Mouse (Mus musculus) small intestine, adult 10 weeks (tissue): ENCODE data around the gene Braf. TPM values are rescaled to one million over a fixed set of nuclear protein-coding genes. Genes with fewer than 3 reads are reported as not detected.

Experiments used
- polyA plus RNA-seq: library from polyadenylated mRNA; stranded (reverse); fragments of 350-450 nt; fragmentation: Illumina TruSeq; extraction: RNeasy Lipid Tissue Mini Kit (QIAGEN cat#74804); gene quantifications from one replicate; pipeline ENCODE4 v1.2.3, GENCODE M21; 2014; ENCODE audit warnings: low replicate concordance

Gene Braf
- polyA plus RNA-seq: 16.5 TPM

GRCm38 (mm10) chr6:39724866-39725711 lies at the start of gene Braf:
Gene Braf (minus strand): TSS chr6:39725463.

GRCm38 (mm10) chr6:39592401-39593214 lies 132.7 kb downstream of the Braf start, which contains the start of gene Ndufb2:
Gene Ndufb2 (plus strand): TSS chr6:39592574.

GRCm38 (mm10) chr6:39585517-39585916 lies 139.7 kb downstream of the Braf start, which contains the start of gene Gm42420:
Gene Gm42420 (plus strand): TSS chr6:39585753.

GRCm38 (mm10) chr6:39573791-39574554 lies 151.3 kb downstream of the Braf start, which contains the start of gene Adck2:
Gene Adck2 (plus strand): TSS chr6:39573873.

GRCm38 (mm10) chr6:39557723-39558261 lies 167.5 kb downstream of the Braf start, which contains the start of gene Dennd2a:
Gene Dennd2a (minus strand): TSS chr6:39557867.

Other genes starting within 250 kb of the Braf start
- 0.45 TPM for gene Dennd2a, start 167.6 kb downstream of the Braf start, polyA plus RNA-seq
- 2.2 TPM for gene Adck2, start 151.6 kb downstream of the Braf start, polyA plus RNA-seq
- not detected for gene Gm42420, start 139.7 kb downstream of the Braf start, polyA plus RNA-seq
- gene Ndufb2, start 132.9 kb downstream of the Braf start, polyA plus RNA-seq: 42.7 TPM
- gene Mrps33, start 85.5 kb upstream of the Braf start, polyA plus RNA-seq: 210 TPM
- gene Tmem178b, start 147.8 kb upstream of the Braf start, polyA plus RNA-seq: 0.82 TPM